Mouse (Mus musculus) lung, embryonic 15.5 days (tissue): ENCODE measurements around the gene Ttc28. TPM values are rescaled to one million over a fixed set of nuclear protein-coding genes. Genes with fewer than 3 reads are reported as not detected.
A peak's percentile ranks its signal among the peaks of the same experiment; 100 is the strongest.

Source experiments
- ATAC-seq: fragments of 200-750 bp; cut with Nextera tagmentation; 2 replicates; pipeline ENCODE4 v1.8.0; 2017; ENCODE audit warnings: moderate number of reproducible peaks, borderline replicate concordance; ENCODE audit not compliant: low FRiP score, low TSS enrichment; ENCODE audit errors: extremely low read depth
- H3K27ac ChIP-seq: fragments of 300-500 bp; sonication (generic); 2 replicates; pipeline ENCODE4 v1.5.1; 2015; ENCODE audit warnings: moderate library complexity, mild to moderate bottlenecking, inconsistent platforms
- H3K27me3 ChIP-seq: fragments of 300-500 bp; sonication (generic); 2 replicates; pipeline ENCODE4 v1.6.1; 2015; ENCODE audit warnings: inconsistent platforms
- H3K36me3 ChIP-seq: fragments of 300-500 bp; sonication (generic); 2 replicates; pipeline ENCODE4 v1.6.1; 2015; ENCODE audit warnings: inconsistent platforms
- H3K4me1 ChIP-seq: fragments of 300-500 bp; sonication (generic); 2 replicates; pipeline ENCODE4 v1.6.1; 2015; ENCODE audit warnings: inconsistent platforms
- H3K4me2 ChIP-seq: fragments of 300-500 bp; sonication (generic); 2 replicates; pipeline ENCODE4 v1.6.1; 2015; ENCODE audit warnings: inconsistent platforms, mild to moderate bottlenecking, moderate library complexity
- H3K4me3 ChIP-seq: fragments of 300-500 bp; sonication (generic); 2 replicates; pipeline ENCODE4 v1.5.1; 2015; ENCODE audit warnings: mild to moderate bottlenecking, inconsistent platforms
- H3K9ac ChIP-seq: fragments of 300-500 bp; sonication (generic); 2 replicates; pipeline ENCODE4 v1.6.1; 2015; ENCODE audit warnings: inconsistent platforms
- H3K9me3 ChIP-seq: fragments of 300-500 bp; sonication (generic); 2 replicates; pipeline ENCODE4 v1.6.1; 2016; ENCODE audit warnings: inconsistent platforms
- WGBS: fragments of 180-500 bp; shearing (Covaris S2); methylation state at CpG from one replicate; pipeline ENCODE4 v1.1.7; 2015; 5-methylcytosine and 5-hydroxymethylcytosine counted together
- microRNA counts: library from miRNA; unstranded; fragments of <30 nt; microRNA quantifications from one replicate; lab custom pipeline; 2016
- microRNA-seq: library from miRNA; unstranded; fragments of <30 nt; microRNA quantifications from one replicate; pipeline ENCODE4, GENCODE M21; 2016
- polyA plus RNA-seq: library from polyadenylated mRNA; unstranded; fragments of >200 nt; fragmentation: Nextera tagmentation; extraction: Ambion mirVana; gene quantifications from 2 replicates; pipeline ENCODE4 v1.2.1, GENCODE M21; 2015

The Ttc28 gene
- polyA plus RNA-seq, 1 experiment from 2014 or later: 9.9 TPM

GRCm38 (mm10) chr5:111329782-111330416 lies 450.3 kb downstream of the Ttc28 start:
- peaks cover 24% of the 10 kb centered on the region for H3K4me1 ChIP-seq
- peak overlapping the region; percentile 74 for H3K27ac ChIP-seq
- H3K9me3 ChIP-seq: no peaks in the 10 kb centered on the region
- peak; percentile 23 for ATAC-seq
- H3K4me3 ChIP-seq: peak overlapping the region; percentile 79
- no peaks in the 10 kb centered on the region for H3K27me3 ChIP-seq
- WGBS: 16% methylated on average over 10 of the region's 10 CpGs
- peak overlapping the region; percentile 57 for H3K4me2 ChIP-seq
- H3K9ac ChIP-seq: peak overlapping the region; percentile 53
- H3K36me3 ChIP-seq: peaks cover 7% of the 10 kb centered on the region; the same call in 1 of the 2 replicates

GRCm38 (mm10) chr5:111330417-111331098 lies 451.0 kb downstream of the Ttc28 start, which contains the start of gene Pitpnb:
TSS of gene Pitpnb (plus strand) at chr5:111330763.
- no peaks in the 10 kb centered on the region for H3K9me3 ChIP-seq

GRCm38 (mm10) chr5:111331099-111331435 lies 451.5 kb downstream of the Ttc28 start:
- ATAC-seq: no peak
- Histone ChIP-seq H3K27ac (peak overlapping the region; percentile 72), H3K4me2 (peak overlapping the region; percentile 71), H3K9me3 (no peaks in the 10 kb centered on the region), H3K4me1 (peaks cover 24% of the 10 kb centered on the region), H3K9ac (peak overlapping the region; percentile 90), H3K27me3 (no peaks in the 10 kb centered on the region), H3K36me3 (peaks cover 7% of the 10 kb centered on the region; the same call in 1 of the 2 replicates), H3K4me3 (peak overlapping the region; percentile 79)
- 1% methylated on average over 14 of the region's 14 CpGs for WGBS

More at GRCm38 (mm10) chr5:111330417-111331098, 451.0 kb downstream of the Ttc28 start, which contains the start of gene Pitpnb:
- H3K4me2 ChIP-seq: peak within 1 kb of the TSS; percentile 71
- H3K27me3 ChIP-seq: no peaks in the 10 kb centered on the region
- H3K4me3 ChIP-seq: peak within 1 kb of the TSS; percentile 79
- H3K27ac ChIP-seq: peak within 1 kb of the TSS; percentile 74
- WGBS: 1% methylated on average over 68 of the region's 78 CpGs
- peak within 1 kb of the TSS; percentile 90 for H3K9ac ChIP-seq
- H3K4me1 ChIP-seq: peaks cover 24% of the 10 kb centered on the region
- peaks cover 7% of the 10 kb centered on the region; the same call in 1 of the 2 replicates for H3K36me3 ChIP-seq
- peak; percentile 99 for ATAC-seq

DNA sequence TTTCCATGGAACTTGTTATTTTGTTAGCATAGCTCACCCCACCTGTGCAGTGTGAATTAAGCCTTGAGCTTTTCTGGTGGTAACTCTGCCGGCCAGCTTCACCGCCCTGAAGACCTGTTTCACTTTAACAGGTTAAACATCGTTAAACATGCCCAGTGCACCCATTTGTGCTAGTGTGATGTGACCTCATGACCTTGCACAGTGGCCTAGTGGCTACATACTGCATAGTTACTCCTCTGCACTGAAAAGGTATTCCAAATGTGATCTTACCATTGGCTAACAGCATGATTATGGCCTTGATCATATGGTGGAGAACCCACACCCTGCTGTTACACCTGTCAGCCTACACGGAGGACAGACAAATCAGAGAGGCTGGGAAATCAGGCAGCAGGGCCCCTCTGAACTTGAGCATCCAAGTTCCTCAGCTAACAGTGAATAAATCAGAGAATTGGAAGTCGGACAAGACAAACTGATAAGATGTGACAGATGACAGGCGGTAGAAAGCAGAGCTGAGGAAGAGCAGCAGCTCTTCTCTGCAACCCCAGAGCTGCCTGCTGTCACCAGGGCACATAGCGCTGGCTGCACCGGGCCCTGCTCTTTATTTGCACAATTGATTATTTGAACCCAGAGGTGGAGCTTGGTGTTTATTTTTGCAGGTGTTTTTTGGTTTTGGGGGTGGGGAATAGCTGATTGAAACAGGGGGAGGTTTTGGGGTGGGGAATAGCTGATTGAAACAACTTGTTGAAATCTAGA lies 456.5 kb downstream of the Ttc28 start:
- no peak overlapping the region for H3K27ac ChIP-seq
- no peaks in the 10 kb centered on the region for H3K9me3 ChIP-seq
- H3K4me2 ChIP-seq: no peak overlapping the region
- H3K4me1 ChIP-seq: peaks cover 18% of the 10 kb centered on the region
- no peaks in the 10 kb centered on the region for H3K27me3 ChIP-seq
- H3K36me3 ChIP-seq: peaks cover 37% of the 10 kb centered on the region
- WGBS: 52% methylated on average over 8 of the region's 8 CpGs
- ATAC-seq: no peak
- no peak overlapping the region for H3K4me3 ChIP-seq
- H3K9ac ChIP-seq: no peak overlapping the region

MicroRNA genes within 50 kb of the gene (microRNA counts, 519-probe panel; counts per million panel counts)
- 2,071 counts per million, percentile 20 among the panel's probes with 10 or more counts for microRNA mmu-miR-701 (lab: Ali Mortazavi, UCI)

Small RNAs within 50 kb of the gene (microRNA-seq; reads per million reads assigned to microRNA genes)
- 86.4 reads per million, percentile 52 among the genes with 10 or more reads in this experiment for gene Mir701

Other genes starting within 250 kb of the Ttc28 start
- gene Noc4l, start 226.4 kb upstream of the Ttc28 start, polyA plus RNA-seq: 53.4 and 55.1 TPM in 2 replicates
- gene Ddx51, start 226.4 kb upstream of the Ttc28 start, polyA plus RNA-seq: 22.0 and 27.7 TPM in 2 replicates
- 38.8 and 46.5 TPM in 2 replicates for gene Ep400, start 109.1 kb upstream of the Ttc28 start, polyA plus RNA-seq
- gene Pus1, start 99.1 kb upstream of the Ttc28 start, polyA plus RNA-seq: 35.1 and 36.0 TPM in 2 replicates
- 19.1 and 19.7 TPM in 2 replicates for gene Ulk1, start 69.7 kb upstream of the Ttc28 start, polyA plus RNA-seq
- gene Hscb, start 40.0 kb upstream of the Ttc28 start, polyA plus RNA-seq: 30.7 and 31.7 TPM in 2 replicates
- 31.3 and 33.1 TPM in 2 replicates for gene Chek2, start 39.8 kb upstream of the Ttc28 start, polyA plus RNA-seq